Mouse (Mus musculus): ENCODE measurements around the gene Dazap2. TPM values are rescaled to one million over a fixed set of nuclear protein-coding genes. Genes with fewer than 3 reads are reported as not detected.

Gene Dazap2
- polyA plus RNA-seq, 1 experiment, result not detected

- WGBS, result 84% methylated on average over 9 of the region's 9 CpGs
- Histone ChIP-seq H3K27ac (ENCODE audit: insufficient read depth, low read depth, low read length) (no peak overlapping the region), H3K4me1 (ENCODE audit: control insufficient read depth, insufficient read depth, low read length) (peaks cover 5% of the 10 kb centered on the region; the same call in 1 of the 2 replicates), H3K4me3 (ENCODE audit: insufficient read depth, low read depth, low read length) (no peak overlapping the region)
- no peak for TF ChIP-seq POLR2A (IDR thresholded peaks at IDR 0.05; ENCODE audit: insufficient read depth, low read depth, low read length)
- no peak for TF ChIP-seq CTCF (IDR thresholded peaks at IDR 0.05; ENCODE audit: insufficient read depth, low read depth, low read length)
These were observed 49.7 kb downstream of the Dazap2 start for GRCm38 (mm10) chr15:100664813-100665274.

GRCm38 (mm10) chr15:100665411-100666218 is 50.5 kb downstream of the Dazap2 start:
- Histone ChIP-seq H3K4me3 (ENCODE audit: insufficient read depth, low read depth, low read length) (no peak overlapping the region), H3K4me1 (ENCODE audit: control insufficient read depth, insufficient read depth, low read length) (peaks cover 5% of the 10 kb centered on the region; the same call in 1 of the 2 replicates), H3K27ac (ENCODE audit: insufficient read depth, low read depth, low read length) (no peak overlapping the region)
- TF ChIP-seq POLR2A (IDR thresholded peaks at IDR 0.05; ENCODE audit: insufficient read depth, low read depth, low read length) (no peak), CTCF (IDR thresholded peaks at IDR 0.05; ENCODE audit: insufficient read depth, low read depth, low read length) (no peak)
- 51% methylated on average over 9 of the region's 9 CpGs for WGBS

- TF ChIP-seq POLR2A (IDR thresholded peaks at IDR 0.05; ENCODE audit: insufficient read depth, low read depth, low read length), result no peak
- no peak for TF ChIP-seq CTCF (IDR thresholded peaks at IDR 0.05; ENCODE audit: insufficient read depth, low read depth, low read length)
- H3K27ac ChIP-seq (ENCODE audit: insufficient read depth, low read depth, low read length), result no peak overlapping the region
- peaks cover 5% of the 10 kb centered on the region; the same call in 1 of the 2 replicates for H3K4me1 ChIP-seq (ENCODE audit: control insufficient read depth, insufficient read depth, low read length)
- no peak overlapping the region for H3K4me3 ChIP-seq (ENCODE audit: insufficient read depth, low read depth, low read length)
- WGBS, result 15% methylated on average over 7 of the region's 7 CpGs
These were observed 51.1 kb downstream of the Dazap2 start for GRCm38 (mm10) chr15:100666219-100666696.

- Histone ChIP-seq H3K4me1 (ENCODE audit: control insufficient read depth, insufficient read depth, low read length) (peaks cover 5% of the 10 kb centered on the region; the same call in 1 of the 2 replicates), H3K4me3 (ENCODE audit: insufficient read depth, low read depth, low read length) (no peak overlapping the region; the same call in 1 of the 2 replicates), H3K27ac (ENCODE audit: insufficient read depth, low read depth, low read length) (no peak overlapping the region)
- WGBS, result 67% methylated on average over 12 of the region's 12 CpGs
- TF ChIP-seq POLR2A (IDR thresholded peaks at IDR 0.05; ENCODE audit: insufficient read depth, low read depth, low read length), result no peak
- no peak for TF ChIP-seq CTCF (IDR thresholded peaks at IDR 0.05; ENCODE audit: insufficient read depth, low read depth, low read length)
These were observed 51.7 kb downstream of the Dazap2 start for GRCm38 (mm10) chr15:100666851-100667250.

GRCm38 (mm10) chr15:100667420-100667819 is 52.3 kb downstream of the Dazap2 start:
- WGBS, result 83% methylated on average over 6 of the region's 6 CpGs
- H3K4me1 ChIP-seq (ENCODE audit: control insufficient read depth, insufficient read depth, low read length), result peaks cover 5% of the 10 kb centered on the region; the same call in 1 of the 2 replicates
- no peak overlapping the region for H3K27ac ChIP-seq (ENCODE audit: insufficient read depth, low read depth, low read length)
- H3K4me3 ChIP-seq (ENCODE audit: insufficient read depth, low read depth, low read length), result no peak overlapping the region
- TF ChIP-seq POLR2A (IDR thresholded peaks at IDR 0.05; ENCODE audit: insufficient read depth, low read depth, low read length) (no peak), CTCF (IDR thresholded peaks at IDR 0.05; ENCODE audit: insufficient read depth, low read depth, low read length) (no peak)

- WGBS, result 88% methylated on average over 5 of the region's 5 CpGs
- H3K27ac ChIP-seq (ENCODE audit: insufficient read depth, low read depth, low read length), result no peak overlapping the region
- H3K4me3 ChIP-seq (ENCODE audit: insufficient read depth, low read depth, low read length), result no peak overlapping the region
- H3K4me1 ChIP-seq (ENCODE audit: control insufficient read depth, insufficient read depth, low read length), result peaks cover 5% of the 10 kb centered on the region; the same call in 1 of the 2 replicates
- TF ChIP-seq CTCF (IDR thresholded peaks at IDR 0.05; ENCODE audit: insufficient read depth, low read depth, low read length) (no peak), POLR2A (IDR thresholded peaks at IDR 0.05; ENCODE audit: insufficient read depth, low read depth, low read length) (no peak)
These were observed 52.9 kb downstream of the Dazap2 start for GRCm38 (mm10) chr15:100667871-100668545.

GRCm38 (mm10) chr15:100669337-100669736 is 54.2 kb downstream of the Dazap2 start, which contains the start of gene Bin2:
Gene Bin2 (minus strand): TSS chr15:100669553.
- peaks cover 5% of the 10 kb centered on the region; the same call in 1 of the 2 replicates for H3K4me1 ChIP-seq (ENCODE audit: control insufficient read depth, insufficient read depth, low read length)
- no peak for TF ChIP-seq CTCF (IDR thresholded peaks at IDR 0.05; ENCODE audit: insufficient read depth, low read depth, low read length)
- TF ChIP-seq POLR2A (IDR thresholded peaks at IDR 0.05; ENCODE audit: insufficient read depth, low read depth, low read length), result no peak
- peak within 1 kb of the TSS; percentile 15; the same call in 1 of the 2 replicates for H3K4me3 ChIP-seq (ENCODE audit: insufficient read depth, low read depth, low read length)
- no peak within 1 kb of the TSS for H3K27ac ChIP-seq (ENCODE audit: insufficient read depth, low read depth, low read length)
- 94% methylated on average over 20 of the region's 20 CpGs for WGBS

- Histone ChIP-seq H3K4me1 (ENCODE audit: control insufficient read depth, insufficient read depth, low read length) (peaks cover 5% of the 10 kb centered on the region; the same call in 1 of the 2 replicates), H3K4me3 (ENCODE audit: insufficient read depth, low read depth, low read length) (no peak overlapping the region), H3K27ac (ENCODE audit: insufficient read depth, low read depth, low read length) (no peak overlapping the region)
- no peak for TF ChIP-seq CTCF (IDR thresholded peaks at IDR 0.05; ENCODE audit: insufficient read depth, low read depth, low read length)
- WGBS, result 65% methylated on average over 8 of the region's 8 CpGs
These were observed 54.9 kb downstream of the Dazap2 start for GRCm38 (mm10) chr15:100670004-100670403.

Other genes with a start within 250 kb of the Dazap2 start
- not detected in 2 replicates for gene Gm5475, start 193.2 kb upstream of the Dazap2 start, polyA plus RNA-seq (2012; ENCODE audit: insufficient read depth, insufficient read length, low replicate concordance, missing spikeins)
- not detected in 2 replicates for gene Slc11a2, start 190.3 kb upstream of the Dazap2 start, polyA plus RNA-seq (2012; ENCODE audit: insufficient read depth, insufficient read length, low replicate concordance, missing spikeins)
- gene Letmd1, start 146.3 kb upstream of the Dazap2 start, polyA plus RNA-seq (2012; ENCODE audit: insufficient read depth, insufficient read length, low replicate concordance, missing spikeins), result not detected in 2 replicates
- not detected in 2 replicates for gene Csrnp2, start 119.9 kb upstream of the Dazap2 start, polyA plus RNA-seq (2012; ENCODE audit: insufficient read depth, insufficient read length, low replicate concordance, missing spikeins)
- gene Tfcp2, start 63.3 kb upstream of the Dazap2 start, polyA plus RNA-seq (2012; ENCODE audit: insufficient read depth, insufficient read length, low replicate concordance, missing spikeins), result not detected in 2 replicates
- gene Pou6f1, start 15.4 kb upstream of the Dazap2 start, polyA plus RNA-seq (2012; ENCODE audit: insufficient read depth, insufficient read length, low replicate concordance, missing spikeins), result not detected in 2 replicates
- not detected in 2 replicates for gene Smagp, start 21.6 kb downstream of the Dazap2 start, polyA plus RNA-seq (2012; ENCODE audit: insufficient read depth, insufficient read length, low replicate concordance, missing spikeins)
- not detected in 2 replicates for gene Bin2, start 54.2 kb downstream of the Dazap2 start, polyA plus RNA-seq (2012; ENCODE audit: insufficient read depth, insufficient read length, low replicate concordance, missing spikeins)
- gene Cela1, start 72.6 kb downstream of the Dazap2 start, polyA plus RNA-seq (2012; ENCODE audit: insufficient read depth, insufficient read length, low replicate concordance, missing spikeins), result not detected in 2 replicates
- not detected in 2 replicates for gene Galnt6, start 114.0 kb downstream of the Dazap2 start, polyA plus RNA-seq (2012; ENCODE audit: insufficient read depth, insufficient read length, low replicate concordance, missing spikeins)
- gene Slc4a8, start 146.4 kb downstream of the Dazap2 start, polyA plus RNA-seq (2012; ENCODE audit: insufficient read depth, insufficient read length, low replicate concordance, missing spikeins), result 38.7 TPM in 1 of 2 replicates, not detected in the other

All from olfactory bulb, adult 2 months (tissue).